In the genomic region with DNA sequence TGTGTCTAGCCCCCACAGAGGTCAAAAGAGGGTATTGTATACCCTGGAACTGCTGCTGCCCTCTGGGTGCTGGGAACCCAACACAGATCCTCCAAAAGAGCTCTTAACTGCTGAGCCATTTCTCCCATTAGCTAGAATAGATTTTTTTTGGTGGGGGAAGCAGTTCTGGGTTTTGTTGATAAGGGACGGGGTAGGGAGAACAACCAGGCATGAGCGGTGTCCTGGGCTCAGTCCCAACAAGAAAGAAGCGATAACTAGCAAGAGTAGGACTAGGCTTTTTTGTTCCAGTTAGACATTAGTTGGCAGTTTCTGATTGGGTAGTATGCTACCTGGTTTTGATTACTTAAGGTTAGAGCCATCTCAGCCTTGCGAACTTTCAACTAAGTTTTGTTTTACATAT, we compare ENCODE assay signal across 1 mouse cellular context.
TF ChIP-seq lines count a peak whose summit lies in the region.

No protein-coding gene starts in this region.

TF ChIP-seq in MEL, 35 proteins besides CTCF, POLR2A, EP300 and RAD21:
- TF ChIP-seq NRF1 (IDR thresholded peaks at IDR 0.05; ENCODE audit: insufficient read depth, low read depth, low read length, poor library complexity, severe bottlenecking) (0 out of 2 replicates have a peak, but pooled peaks have one; percentile 18), TBP (IDR thresholded peaks at IDR 0.05; ENCODE audit: low read depth, low read length) (0 out of 2 replicates have a peak, but pooled peaks have one; percentile 60), MYB (IDR thresholded peaks at IDR 0.05; ENCODE audit: low read depth, low read length) (peak; percentile 73), POLR2AphosphoS2 (IDR thresholded peaks at IDR 0.05; ENCODE audit: low read length) (no peak), JUND (IDR thresholded peaks at IDR 0.05; ENCODE audit: low read depth, low read length) (no peak), ZC3H11A (IDR thresholded peaks at IDR 0.05; ENCODE audit: low read depth, low read length) (0 out of 2 replicates have a peak, but pooled peaks have one; percentile 3), MEF2A (IDR thresholded peaks at IDR 0.05; ENCODE audit: extremely low read depth, insufficient replicate concordance, low read depth, low read length, poor library complexity, severe bottlenecking) (no peak), SIN3A (IDR thresholded peaks at IDR 0.05; ENCODE audit: low read length) (peak; percentile 79), BHLHE40 (IDR thresholded peaks at IDR 0.05; ENCODE audit: borderline replicate concordance, low read depth, low read length) (0 out of 2 replicates have a peak, but pooled peaks have one; percentile 40), CHD2 (IDR thresholded peaks at IDR 0.05; ENCODE audit: low read length) (peak; percentile 28), ETS1 (IDR thresholded peaks at IDR 0.05; ENCODE audit: low read depth, low read length) (peak; percentile 93), ZMIZ1 (IDR thresholded peaks at IDR 0.05; ENCODE audit: low read depth, low read length) (0 out of 2 replicates have a peak, but pooled peaks have one; percentile 21), RCOR1 (IDR thresholded peaks at IDR 0.05; ENCODE audit: low read depth, low read length) (peak; percentile 96), ZKSCAN1 (IDR thresholded peaks at IDR 0.05; ENCODE audit: low read depth, low read length) (no peak), MAFK (IDR thresholded peaks at IDR 0.05; ENCODE audit: borderline replicate concordance, low read depth, low read length) (peak; percentile 74), KAT2A (conservative IDR thresholded peaks at IDR 0.05; ENCODE audit: low read depth, low read length) (0 out of 2 replicates have a peak, but pooled peaks have one; percentile 30), USF2 (IDR thresholded peaks at IDR 0.05; ENCODE audit: borderline replicate concordance in 1 of 2, insufficient read depth in 1 of 2, low read depth in 1 of 2, low read length in 2 of 2) (no peak), CHD1 (IDR thresholded peaks at IDR 0.05; ENCODE audit: low read depth, low read length) (no peak), GATA1 (IDR thresholded peaks at IDR 0.05; ENCODE audit: low read depth, low read length) (peak; percentile 92), ELF1 (IDR thresholded peaks at IDR 0.05; ENCODE audit: low read depth, low read length) (no peak), ZNF384 (IDR thresholded peaks at IDR 0.05; ENCODE audit: low read depth, low read length) (peak; percentile 95), TCF12 (IDR thresholded peaks at IDR 0.05; ENCODE audit: low read depth, low read length) (peak; percentile 97), MAZ (IDR thresholded peaks at IDR 0.05; ENCODE audit: low read depth, low read length) (peak; percentile 74; the same call in 1 of the 2 replicates), TAL1 (IDR thresholded peaks at IDR 0.05; ENCODE audit: low read length) (peak; percentile 91), MAX (IDR thresholded peaks at IDR 0.05; ENCODE audit: low read length) (no peak)
TF ChIP-seq in MEL: peak in this region for 17.
